Mouse (Mus musculus) heart, adult 11 months (tissue): Measurements from ENCODE around the gene Dph1.

Source experiments
- DNase-seq: peaks from one replicate; pipeline ENCODE4 v3.0.0; 2022

Gene Dph1

DNA sequence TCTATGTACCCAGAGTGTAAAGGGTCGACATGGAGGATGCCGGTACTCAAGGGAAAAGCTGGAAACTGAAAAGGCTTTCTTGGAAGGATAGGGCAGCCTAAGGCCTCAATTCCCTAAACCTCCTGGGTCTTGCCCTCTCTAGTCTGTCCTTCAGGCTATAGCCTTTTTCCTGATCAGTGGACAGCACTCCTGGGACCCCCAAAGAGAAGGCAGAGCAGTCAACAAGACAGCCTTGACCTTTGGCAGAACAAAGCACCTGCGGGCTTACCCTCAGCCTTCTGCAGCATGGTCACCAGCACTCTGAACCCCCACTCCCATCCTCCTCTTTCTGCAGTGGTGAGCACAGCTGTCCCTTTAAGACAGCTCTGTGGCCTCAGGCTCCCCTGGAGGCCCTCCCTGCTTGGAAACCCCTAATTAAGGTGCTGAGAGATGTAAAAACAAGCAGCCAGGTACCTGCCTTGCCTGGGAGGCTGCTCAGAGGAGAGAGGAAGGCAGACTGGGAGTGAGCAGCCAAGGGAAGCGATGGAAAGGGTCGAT lies at the start of gene Dph1:
Gene Dph1, minus strand, starts transcription at position 337 of the 537 bp plus-strand sequence.
- peak; percentile 91 for DNase-seq

- peak; percentile 96 for DNase-seq
Measured at GRCm38 (mm10) chr11:75240158-75240934, 49.3 kb upstream of the Dph1 start.

GRCm38 (mm10) chr11:75234745-75235144 lies 43.7 kb upstream of the Dph1 start:
- DNase-seq = no peak

GRCm38 (mm10) chr11:75232434-75232833 lies 41.4 kb upstream of the Dph1 start:
- DNase-seq = no peak

DNA sequence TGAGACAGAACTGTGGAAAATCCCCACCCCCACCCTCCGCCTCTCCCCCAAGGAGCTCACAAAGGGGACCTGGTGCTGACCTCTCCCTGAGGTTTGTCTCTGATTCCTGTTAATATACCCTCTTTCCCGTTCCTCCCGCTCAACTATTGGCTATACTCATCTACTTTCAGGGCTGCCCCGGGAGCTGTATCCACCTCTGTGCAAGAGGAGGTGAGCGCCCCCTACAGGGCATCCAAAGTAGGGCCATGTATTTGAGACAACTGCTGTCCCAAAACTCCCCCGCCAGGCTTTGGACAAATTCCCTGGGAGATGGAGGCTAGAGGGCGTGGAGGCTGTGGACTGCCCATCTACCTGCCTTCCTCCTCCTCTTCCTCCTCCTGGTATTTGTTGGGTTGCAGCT lies 40.7 kb upstream of the Dph1 start:
- DNase-seq = peak; percentile 93

DNA sequence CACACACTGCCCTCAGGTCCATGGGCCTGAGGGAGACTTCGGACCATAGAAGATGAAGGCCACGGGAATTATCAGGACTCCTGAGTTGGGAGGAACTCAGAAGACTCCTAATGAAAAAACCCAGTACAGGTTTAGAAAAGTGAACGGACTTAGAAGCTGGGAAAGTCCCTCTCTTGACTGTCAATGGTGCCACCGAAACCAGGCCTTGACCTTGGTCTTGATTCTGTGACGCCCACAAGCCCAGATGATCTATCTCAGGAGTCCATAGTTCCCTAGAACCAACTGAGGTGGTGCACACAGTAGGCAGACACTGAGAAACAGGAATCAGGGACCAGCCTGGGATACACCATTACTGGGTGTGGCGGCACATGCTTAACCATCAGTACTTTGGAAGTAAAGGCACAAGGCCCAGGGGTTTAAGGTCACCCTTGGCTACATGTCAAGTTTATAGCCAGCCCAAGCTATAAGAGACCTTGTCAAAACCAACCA lies 39.3 kb upstream of the Dph1 start:
- DNase-seq = no peak

- DNase-seq = no peak
Measured at GRCm38 (mm10) chr11:75229289-75229688, 38.2 kb upstream of the Dph1 start.

DNA sequence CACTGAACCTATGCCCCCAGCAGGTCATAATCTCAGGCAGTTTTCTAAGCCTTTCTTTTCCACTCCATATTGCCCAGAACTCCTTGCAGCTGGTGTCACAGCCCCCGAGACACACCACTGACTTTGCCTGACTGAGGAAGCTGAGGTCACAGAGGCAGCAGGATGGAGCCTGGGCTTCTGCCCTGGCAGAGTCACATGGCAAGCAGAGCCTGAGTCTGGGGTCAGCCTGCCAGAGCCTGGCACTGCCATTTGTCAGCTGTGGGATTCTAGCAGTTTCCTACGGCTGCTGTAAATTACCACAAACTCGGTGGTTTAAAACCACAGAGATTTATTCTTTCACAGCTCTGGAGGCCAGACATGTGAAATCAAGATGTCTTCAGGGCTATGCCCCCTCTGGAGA lies 36.6 kb upstream of the Dph1 start:
- DNase-seq = no peak

DNA sequence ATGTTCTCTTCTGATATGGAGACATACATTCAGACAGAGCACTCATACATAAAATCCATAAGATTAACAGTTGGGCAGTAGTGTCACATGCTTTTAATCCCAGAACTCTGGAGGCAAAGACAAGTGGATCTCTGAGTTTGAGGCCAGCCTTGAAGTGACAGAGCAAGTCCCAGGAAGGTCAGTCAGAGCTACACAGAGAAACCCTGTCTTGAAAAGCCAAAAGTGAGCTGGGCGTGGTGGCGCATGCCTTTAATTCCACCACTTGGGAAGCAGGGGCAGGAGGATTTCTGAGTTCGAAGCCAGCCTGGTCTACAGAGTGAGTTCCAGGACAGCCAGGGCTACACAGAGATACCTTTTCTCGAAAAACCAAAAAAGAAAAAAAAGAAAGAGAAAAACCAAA lies 33.8 kb upstream of the Dph1 start:
- DNase-seq = no peak

DNA sequence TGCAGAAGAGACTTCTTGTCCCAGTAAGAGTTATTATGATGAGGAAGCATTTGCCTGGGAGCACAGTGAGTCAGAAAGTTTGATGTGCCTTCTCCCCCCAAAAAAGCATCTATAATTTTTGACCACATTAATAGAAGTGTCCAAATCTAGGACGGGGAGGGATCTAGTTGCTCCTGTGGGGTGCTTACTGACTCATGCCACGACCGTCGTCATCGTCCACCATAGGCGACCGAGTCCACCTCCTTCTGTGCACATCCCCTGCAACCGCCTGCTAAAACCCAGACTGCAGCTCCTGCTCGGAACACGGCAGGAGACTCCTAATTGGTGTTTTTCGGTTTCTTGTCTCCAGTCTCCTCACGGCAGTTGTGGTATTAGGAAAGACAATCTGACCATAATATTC lies 33.0 kb upstream of the Dph1 start:
- no peak for DNase-seq

- DNase-seq = no peak
Measured at GRCm38 (mm10) chr11:75220517-75221145, 29.6 kb upstream of the Dph1 start.

GRCm38 (mm10) chr11:75220115-75220514 lies 29.1 kb upstream of the Dph1 start:
- no peak for DNase-seq

DNA sequence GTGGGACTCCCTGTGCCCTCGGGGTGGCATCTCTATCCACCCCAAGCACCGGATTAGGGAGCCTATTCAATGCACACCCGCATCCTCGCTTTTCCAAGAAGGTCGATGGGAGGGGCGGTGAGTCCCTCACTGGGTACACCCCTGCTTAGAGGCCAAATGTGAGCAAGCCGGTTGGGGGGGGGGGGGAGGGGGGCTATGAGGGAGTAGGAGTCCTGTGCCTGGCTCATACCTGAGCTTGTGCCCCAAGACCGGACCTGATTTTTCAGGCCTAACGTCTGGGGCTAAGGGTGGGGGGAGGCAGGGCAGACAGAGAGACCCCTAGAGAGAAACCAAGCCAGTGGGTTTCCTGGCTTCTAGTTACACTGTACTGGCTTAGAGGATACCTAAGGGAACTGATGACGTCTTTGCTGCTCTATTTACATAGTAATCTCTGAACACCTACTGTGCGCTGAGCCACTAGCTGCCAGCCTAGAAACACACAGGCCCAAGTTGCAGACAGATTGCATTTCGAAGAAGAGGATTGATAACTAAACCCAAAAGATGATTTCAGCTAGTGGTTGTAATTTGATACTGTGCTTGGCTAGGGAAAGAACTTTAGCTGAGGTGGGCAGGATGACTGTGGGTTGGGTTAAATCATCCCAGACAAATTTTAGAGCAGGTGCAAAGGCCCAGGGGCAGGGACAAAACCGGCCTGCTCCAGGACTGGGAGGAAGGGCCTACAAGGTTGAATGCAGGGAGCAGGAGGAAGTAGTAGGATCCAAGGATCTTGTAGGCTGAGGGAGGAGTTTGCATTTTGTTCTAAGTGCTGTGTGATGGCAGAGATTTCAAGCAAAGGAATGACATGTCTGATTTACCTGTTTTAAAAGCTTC lies 23.3 kb upstream of the Dph1 start:
- peak; percentile 81 for DNase-seq

GRCm38 (mm10) chr11:75213372-75214080 lies 22.5 kb upstream of the Dph1 start:
- DNase-seq = peak; percentile 94

GRCm38 (mm10) chr11:75212876-75213275 lies 21.8 kb upstream of the Dph1 start:
- peak; percentile 90 for DNase-seq

DNA sequence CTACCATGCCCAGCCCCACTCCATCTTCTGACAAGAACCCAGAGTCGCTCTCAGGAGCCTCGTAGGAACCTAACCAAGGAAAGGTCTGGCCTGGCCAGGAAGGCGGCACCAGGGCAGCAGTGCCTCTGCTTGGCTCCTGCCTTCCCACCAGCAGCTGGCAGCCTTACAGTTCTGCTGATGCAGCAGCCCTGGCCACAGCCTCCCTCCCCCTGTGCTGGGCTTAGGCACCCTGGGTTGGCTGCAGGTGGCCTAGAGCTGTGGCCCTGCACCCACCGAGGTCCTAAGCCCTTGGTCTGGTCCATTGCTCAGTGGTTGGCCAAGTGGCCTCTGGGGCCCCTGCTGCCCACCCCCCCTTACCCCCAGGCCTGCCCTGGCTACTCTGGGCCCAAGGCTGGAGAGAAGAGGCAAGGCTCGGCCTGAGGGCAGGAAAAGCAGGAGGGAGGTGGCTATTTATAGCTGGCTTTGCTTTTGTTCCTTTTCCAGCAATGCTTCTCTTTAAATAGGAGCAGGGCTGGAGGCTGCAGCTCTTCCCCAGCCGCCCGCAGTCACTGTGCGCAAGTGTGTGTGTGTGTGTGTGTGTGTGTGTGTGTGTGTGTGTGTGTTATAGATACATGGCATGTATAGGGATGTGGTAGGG lies 21.1 kb upstream of the Dph1 start:
- DNase-seq = peak; percentile 97

DNA sequence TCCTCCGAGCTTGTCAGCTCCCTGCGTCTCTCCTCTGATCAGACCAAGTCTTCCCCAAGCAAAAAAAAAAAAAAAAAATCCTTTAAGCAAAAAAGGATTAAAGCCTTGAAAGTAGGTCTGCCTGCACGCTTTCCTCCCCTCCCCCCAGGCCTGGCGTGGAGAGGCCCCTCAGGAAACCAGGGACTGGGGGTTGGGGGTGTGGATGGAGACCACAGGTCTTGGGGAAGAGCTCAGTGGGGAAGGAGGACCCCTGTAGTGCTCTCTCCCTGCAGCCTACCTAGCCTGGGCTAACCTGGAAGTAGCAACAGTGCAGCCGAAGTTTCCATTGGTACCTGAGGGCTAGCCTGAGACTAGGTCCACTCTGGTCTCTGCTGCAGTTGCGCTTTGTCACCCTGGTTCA lies 19.7 kb upstream of the Dph1 start:
- no peak for DNase-seq

DNA sequence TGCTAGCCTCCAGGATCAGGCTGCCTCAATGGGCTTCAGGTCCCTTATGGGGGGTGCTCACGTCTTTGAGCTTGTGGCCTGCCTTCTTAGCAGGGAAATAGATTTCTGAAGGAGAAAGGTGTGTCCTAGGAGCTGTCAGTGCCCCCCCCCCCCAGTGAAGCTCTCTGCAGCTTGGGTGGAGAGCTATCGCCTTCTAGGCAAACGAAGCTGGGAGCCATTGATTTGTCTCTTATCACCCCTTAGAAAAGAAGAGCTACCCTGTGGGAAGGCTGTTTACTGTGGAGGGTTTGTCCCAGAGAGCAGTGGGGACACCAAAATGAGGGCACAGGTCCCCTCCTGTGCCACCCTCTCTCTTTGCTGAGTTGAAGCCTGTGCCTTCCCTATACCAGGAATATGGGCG lies 19.1 kb upstream of the Dph1 start:
- no peak for DNase-seq

DNA sequence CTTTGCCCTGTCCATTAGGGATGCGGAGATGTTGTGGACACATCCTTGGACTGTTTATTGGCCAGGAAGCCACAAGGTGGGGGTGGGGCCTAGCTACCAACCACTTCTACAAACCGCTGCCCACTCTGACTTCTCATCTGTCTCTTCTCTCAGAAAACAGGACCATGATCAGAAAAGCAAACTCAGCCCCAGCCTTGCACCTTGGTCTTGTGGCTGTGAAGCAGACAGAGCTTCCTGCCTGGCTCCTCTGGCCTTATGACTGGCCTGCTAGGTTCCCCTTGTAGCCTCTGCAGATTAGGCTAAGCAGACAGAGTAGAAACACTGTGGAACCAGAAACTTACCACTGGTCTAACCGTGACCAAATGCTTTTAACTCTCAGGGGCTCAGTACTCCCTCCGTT lies 18.3 kb upstream of the Dph1 start:
- no peak for DNase-seq

DNA sequence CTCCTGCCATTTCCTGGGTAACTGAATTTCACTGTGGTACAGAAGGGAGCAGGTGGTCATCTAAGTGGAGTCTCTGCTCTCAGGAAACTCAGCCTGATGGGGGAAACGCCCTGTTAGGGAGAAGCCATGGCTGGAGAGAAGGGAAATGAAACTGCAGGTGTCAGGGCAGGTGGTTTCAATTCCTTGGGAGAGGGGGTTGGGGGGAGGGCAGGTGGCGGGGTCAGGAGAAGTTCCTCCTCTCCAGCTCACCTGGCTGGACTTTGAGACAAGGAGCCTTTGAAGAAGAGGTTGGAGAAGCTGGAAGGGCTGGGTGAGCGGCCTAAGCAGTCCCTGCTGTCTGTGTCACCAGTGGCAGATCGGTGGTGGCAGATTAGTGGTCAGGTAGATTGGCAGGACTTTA lies 15.3 kb upstream of the Dph1 start:
- no peak for DNase-seq

- no peak for DNase-seq
Measured at GRCm38 (mm10) chr11:75204472-75204871, 13.4 kb upstream of the Dph1 start.

GRCm38 (mm10) chr11:75203926-75204325 lies 12.9 kb upstream of the Dph1 start:
- DNase-seq = no peak
